In the genomic region with DNA sequence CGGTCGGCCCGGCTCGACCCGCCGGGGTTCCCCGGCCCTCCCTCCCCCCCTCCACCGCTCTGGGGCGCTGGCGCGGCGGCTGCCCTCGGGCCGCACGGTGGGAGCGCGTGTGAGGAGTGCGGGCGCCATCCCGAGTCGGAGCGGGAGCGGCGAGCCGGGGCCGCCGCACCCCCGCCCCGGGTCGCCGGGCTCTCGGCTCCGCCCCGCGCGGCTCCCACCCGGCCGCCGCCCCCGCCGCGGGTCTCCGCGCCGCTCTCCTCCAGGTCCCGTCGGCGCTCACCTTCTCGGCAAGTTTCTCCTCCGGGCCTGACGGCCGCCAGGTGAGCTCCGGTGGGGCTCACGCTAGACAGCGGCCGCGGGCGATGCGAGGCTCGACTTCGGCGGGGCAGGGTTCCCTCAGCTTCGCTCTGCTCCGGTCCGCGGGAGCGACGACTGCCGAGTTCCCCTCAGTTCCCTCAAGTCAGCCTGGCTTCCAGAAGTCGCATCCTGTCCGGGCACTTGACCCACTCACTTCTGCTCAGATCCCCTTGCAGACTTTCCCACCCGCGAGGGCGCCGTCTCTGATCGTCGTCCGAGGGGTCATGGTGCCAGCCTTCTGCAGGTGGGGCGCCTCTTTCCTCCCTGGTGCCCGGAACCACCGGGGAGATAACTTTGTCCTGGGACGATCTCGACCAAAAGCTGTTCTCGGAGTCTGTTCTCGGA, we compare ENCODE assay signal across 8 mouse cellular contexts. TPM values are rescaled to one million over a fixed set of nuclear protein-coding genes. Genes with fewer than 3 reads are reported as not detected.
DNase-seq lines count a peak whose midpoint lies in the region; ATAC-seq and TF ChIP-seq lines count a peak whose summit lies in the region.

No protein-coding gene starts in this region.

- peak overlapping the region; percentile 81 for H3K9ac ChIP-seq in intestine, embryonic 15.5 days
- peak overlapping the region; percentile 87 for H3K9ac ChIP-seq in lung, postnatal 0 days (replicated peaks; ENCODE audit: low read depth)

- ATAC-seq in intestine, embryonic 15.5 days: peak; percentile 92
- ATAC-seq in lung, postnatal 0 days: peak; percentile 89

- H3K4me2 ChIP-seq in intestine, embryonic 15.5 days (replicated peaks): peak overlapping the region; percentile 87
- H3K4me2 ChIP-seq in lung, postnatal 0 days (replicated peaks; ENCODE audit: low read depth, low read length): peak overlapping the region; percentile 83

- H3K27ac ChIP-seq in gastrocnemius, adult 2 months: peak overlapping the region; percentile 97
- peak overlapping the region; percentile 81 for H3K27ac ChIP-seq in intestine, embryonic 15.5 days
- H3K27ac ChIP-seq in lung, postnatal 0 days (ENCODE audit: low read length): peak overlapping the region; percentile 95
- 0 out of 2 replicates have a peak overlapping the region, but pooled peaks have one; percentile 2 for H3K27ac ChIP-seq in olfactory bulb, adult 2 months (ENCODE audit: insufficient read depth, low read depth, low read length)

- no peak for TF ChIP-seq POLR2A in olfactory bulb, adult 2 months (IDR thresholded peaks at IDR 0.05; ENCODE audit: insufficient read depth, low read depth, low read length)

- intact Hi-C loops in gastrocnemius, adult 2 months (cut with DNase I): loop anchor here (5.0 kb wide), 1 partner anchor 78 kb away; a partner anchor contains a TSS

- no peak for TF ChIP-seq CTCF in gastrocnemius, adult 2 months (IDR thresholded peaks at IDR 0.05)
- TF ChIP-seq CTCF in lung, postnatal 0 days (IDR thresholded peaks at IDR 0.05): 0 out of 2 replicates have a peak, but pooled peaks have one; percentile 2
- no peak for TF ChIP-seq CTCF in olfactory bulb, adult 2 months (IDR thresholded peaks at IDR 0.05; ENCODE audit: insufficient read depth, low read depth, low read length)

- peak; percentile 3 for DNase-seq in left cerebral cortex, adult 18-20 months (ENCODE audit: low spot score in 2 of 2)
- no peak for DNase-seq in left cerebral cortex, adult 9 months (ENCODE audit: low spot score in 2 of 2)
- DNase-seq in cerebellum, adult 8-10 months: peak; percentile 37
- DNase-seq in gastrocnemius, adult 2 months: peak; percentile 54
- peak; percentile 56 for DNase-seq in lung, postnatal 0 days (ENCODE audit: low spot score)
- peak; percentile 36 to 60 for DNase-seq in urinary bladder, postnatal 4 days (ENCODE audit: low spot score in 2 of 2)

- no peak for TF ChIP-seq EP300 in lung, postnatal 0 days (IDR thresholded peaks at IDR 0.05)

- no peaks in the 10 kb centered on the region for H3K9me3 ChIP-seq in intestine, embryonic 15.5 days
- no peaks in the 10 kb centered on the region for H3K9me3 ChIP-seq in lung, postnatal 0 days (ENCODE audit: low read length)

- H3K36me3 ChIP-seq in intestine, embryonic 15.5 days: no peaks in the 10 kb centered on the region
- no peaks in the 10 kb centered on the region for H3K36me3 ChIP-seq in lung, postnatal 0 days (ENCODE audit: insufficient read depth, low read length)

- WGBS in intestine, embryonic 15.5 days: under 1% methylated on average over 61 of the region's 85 CpGs
- WGBS in lung, postnatal 0 days: 2% methylated on average over 35 of the region's 85 CpGs
- WGBS in olfactory bulb, adult 2 months: 1% methylated on average over 81 of the region's 85 CpGs

- H3K4me1 ChIP-seq in intestine, embryonic 15.5 days (replicated peaks): 0 out of 2 replicates have a peak, but pooled peaks cover 11% of the 10 kb centered on the region
- peaks cover 15% of the 10 kb centered on the region; the same call in 1 of the 2 replicates for H3K4me1 ChIP-seq in lung, postnatal 0 days (ENCODE audit: insufficient read depth, low read depth, low read length)
- peaks cover 4% of the 10 kb centered on the region; the same call in 1 of the 2 replicates for H3K4me1 ChIP-seq in olfactory bulb, adult 2 months (ENCODE audit: control insufficient read depth, insufficient read depth, low read length)

- peak overlapping the region; percentile 95 for H3K4me3 ChIP-seq in gastrocnemius, adult 2 months
- peak overlapping the region; percentile 85 for H3K4me3 ChIP-seq in intestine, embryonic 15.5 days (replicated peaks)
- peak overlapping the region; percentile 93 for H3K4me3 ChIP-seq in lung, postnatal 0 days (ENCODE audit: low read depth, low read length)
- H3K4me3 ChIP-seq in olfactory bulb, adult 2 months (ENCODE audit: insufficient read depth, low read depth, low read length): peak overlapping the region; percentile 69

- no peaks in the 10 kb centered on the region for H3K27me3 ChIP-seq in intestine, embryonic 15.5 days (replicated peaks)
- H3K27me3 ChIP-seq in lung, postnatal 0 days (replicated peaks; ENCODE audit: insufficient read depth, low read length): no peaks in the 10 kb centered on the region

RNA-seq across cellular contexts. Expression of a gene that starts 0.5 kb away (rescaled TPM):
- 100 to 1,000 TPM; 173 to 184 TPM for total RNA-seq in left cerebral cortex, adult 18-20 months (2021)
- 10 to 100 TPM; 67.6 to 83.7 TPM for total RNA-seq in gastrocnemius, adult 2 months (2021)
- 30.4 and 35.1 TPM in 2 replicates for polyA plus RNA-seq in intestine, embryonic 15.5 days (2015; fragmentation: Nextera tagmentation; extraction: Ambion mirVana)
- 31.0 and 37.0 TPM in 2 replicates for polyA plus RNA-seq in lung, postnatal 0 days (2015; fragmentation: Nextera tagmentation; extraction: Ambion mirVana)
- 176 TPM in 1 of 2 replicates, not detected in the other for polyA plus RNA-seq in olfactory bulb, adult 2 months (2012; ENCODE audit: insufficient read depth, insufficient read length, low replicate concordance, missing spikeins)

RNA-seq across cellular contexts. Expression of a gene that starts 46.3 kb away (rescaled TPM):
- under 1 TPM; 0.53 to 0.63 TPM for total RNA-seq in left cerebral cortex, adult 18-20 months (2021)
- under 1 TPM in 1 of 2 experiments, not detected in 1; 0.15 TPM for total RNA-seq in gastrocnemius, adult 2 months (2021)
- polyA plus RNA-seq in intestine, embryonic 15.5 days (2015; fragmentation: Nextera tagmentation; extraction: Ambion mirVana): 0.13 and 0.15 TPM in 2 replicates
- polyA plus RNA-seq in lung, postnatal 0 days (2015; fragmentation: Nextera tagmentation; extraction: Ambion mirVana): 0.27 and 0.32 TPM in 2 replicates
- polyA plus RNA-seq in olfactory bulb, adult 2 months (2012; ENCODE audit: insufficient read depth, insufficient read length, low replicate concordance, missing spikeins): not detected in 2 replicates

Comparison
In these comparisons a context has a peak if more than half of its experiments do, and no peak if none do; other contexts are left out.
1. DNase-seq: peak in left cerebral cortex, adult 18-20 months (2 of 2), cerebellum, adult 8-10 months (single experiment), gastrocnemius, adult 2 months (single experiment), lung, postnatal 0 days (single experiment) and urinary bladder, postnatal 4 days (2 of 2); none in left cerebral cortex, adult 9 months (0 of 2).
2. H3K27ac ChIP-seq: peak in every context shown above with its lines; median percentile 97 in gastrocnemius, adult 2 months; 95 in lung, postnatal 0 days; 81 in intestine, embryonic 15.5 days; 2 in olfactory bulb, adult 2 months.
3. Peak in every context shown above with its lines, with median percentiles within 50 percentile points of each other: H3K4me3 ChIP-seq.